Mouse (Mus musculus) CH12.LX (cell line): ENCODE measurements around the gene Ehd3. TPM values are rescaled to one million over a fixed set of nuclear protein-coding genes. Genes with fewer than 3 reads are reported as not detected.

Experiments
- DNase-seq: peaks from one replicate; pipeline ENCODE4 v3.0.0-alpha.2; 2013; ENCODE audit errors: extremely low read depth
- H3K27ac ChIP-seq: 2 replicates; pipeline ENCODE4 v1.5.1; 2012; ENCODE audit warnings: low read depth, mild to moderate bottlenecking, control low read depth, moderate library complexity; ENCODE audit not compliant: insufficient read depth
- H3K27me3 ChIP-seq: replicated peaks from 2 replicates; pipeline ENCODE3; 2012; ENCODE audit warnings: inconsistent platforms
- H3K36me3 ChIP-seq, 2 experiments: replicated peaks in 1 of 2; 2 replicates each; pipeline versions ENCODE3 to v1.6.1; 2012; ENCODE audit warnings: inconsistent platforms in 1 of 2, low read length in 1 of 2, mild to moderate bottlenecking in 1 of 2, mixed read lengths in 1 of 2, moderate library complexity in 1 of 2; ENCODE audit not compliant: control insufficient read depth in 1 of 2, insufficient read depth in 1 of 2
- H3K4me1 ChIP-seq, 2 experiments: 2 replicates each; pipeline ENCODE4 v1.6.1; 2012; ENCODE audit warnings: inconsistent platforms in 1 of 2, moderate library complexity in 1 of 2; ENCODE audit not compliant: insufficient read depth in 2 of 2, control insufficient read depth in 1 of 2
- H3K4me2 ChIP-seq: 2 replicates; pipeline ENCODE4 v1.6.1; 2012; ENCODE audit warnings: low read depth, mild to moderate bottlenecking, control low read depth; ENCODE audit not compliant: poor library complexity, insufficient read depth, severe bottlenecking
- H3K4me3 ChIP-seq, 3 experiments: fragments of 150-350 bp in 1 of 3; sonication (generic) in 1 of 3; replicated peaks in 1 of 3; 2 replicates each; pipeline versions ENCODE3 to v1.5.1; 2011 to 2012; ENCODE audit warnings: low read depth in 2 of 3, low read length in 2 of 3, mild to moderate bottlenecking in 2 of 3, moderate library complexity in 2 of 3, control low read depth in 1 of 3, improper control_type of control experiment in 1 of 3, inconsistent platforms in 1 of 3, mixed read lengths in 1 of 3; ENCODE audit not compliant: poor library complexity in 1 of 3
- H3K79me2 ChIP-seq: replicated peaks from 2 replicates; pipeline ENCODE4 v1.6.1; 2012; ENCODE audit warnings: mild to moderate bottlenecking, moderate library complexity; ENCODE audit not compliant: control insufficient read depth, poor library complexity, insufficient read depth, severe bottlenecking; ENCODE audit errors: extremely low read depth
- H3K9ac ChIP-seq: 2 replicates; pipeline ENCODE4 v1.6.1; 2012; ENCODE audit warnings: low read depth, mild to moderate bottlenecking, control low read depth, moderate library complexity; ENCODE audit not compliant: insufficient read depth
- H3K9me3 ChIP-seq: replicated peaks from 2 replicates; pipeline ENCODE3; 2012; ENCODE audit warnings: low read length, inconsistent platforms, mixed read lengths
- CHD1 ChIP-seq: IDR thresholded peaks from 2 replicates; pipeline ENCODE4 v1.6.1; 2012; ENCODE audit warnings: low read depth, low read length, improper control_type of control experiment, inconsistent platforms
- CTCF ChIP-seq, 2 experiments: IDR thresholded peaks in 1 of 2; conservative IDR thresholded peaks in 1 of 2; 2 replicates each; pipeline ENCODE4 v1.5.1; 2011 to 2012; ENCODE audit warnings: low read depth in 2 of 2, low read length in 2 of 2, improper control_type of control experiment in 1 of 2, inconsistent platforms in 1 of 2, mild to moderate bottlenecking in 1 of 2, moderate library complexity in 1 of 2
- EP300 ChIP-seq: IDR thresholded peaks from 2 replicates; pipeline ENCODE4 v1.6.1; 2011; ENCODE audit warnings: low read length, improper control_type of control experiment
- GABPA ChIP-seq: IDR thresholded peaks from 2 replicates; pipeline ENCODE4 v1.6.1; 2012; ENCODE audit warnings: low read depth, low read length, improper control_type of control experiment, inconsistent platforms; ENCODE audit not compliant: insufficient replicate concordance
- IRF4 ChIP-seq: IDR thresholded peaks from 2 replicates; pipeline ENCODE4 v1.6.1; 2014; ENCODE audit warnings: low read depth, mild to moderate bottlenecking, inconsistent platforms, low read length, improper control_type of control experiment
- JUN ChIP-seq: IDR thresholded peaks from 2 replicates; pipeline ENCODE4 v1.6.1; 2011; ENCODE audit warnings: low read depth, mild to moderate bottlenecking, low read length, improper control_type of control experiment, moderate library complexity; ENCODE audit not compliant: insufficient read depth
- KAT2A ChIP-seq: IDR thresholded peaks from 2 replicates; pipeline ENCODE4 v1.6.1; 2012; ENCODE audit warnings: low read length, improper control_type of control experiment, inconsistent platforms; ENCODE audit not compliant: insufficient replicate concordance
- MAFK ChIP-seq: IDR thresholded peaks from 2 replicates; pipeline ENCODE4 v1.6.1; 2011; ENCODE audit warnings: low read length, improper control_type of control experiment; ENCODE audit not compliant: insufficient replicate concordance
- MAZ ChIP-seq: IDR thresholded peaks from 2 replicates; pipeline ENCODE4 v1.6.1; 2012; ENCODE audit warnings: low read depth, mild to moderate bottlenecking, inconsistent platforms, low read length, improper control_type of control experiment, moderate library complexity
- MEF2A ChIP-seq: IDR thresholded peaks from 2 replicates; pipeline ENCODE4 v1.6.1; 2014; ENCODE audit warnings: low read depth, mild to moderate bottlenecking, inconsistent platforms, low read length, improper control_type of control experiment, borderline replicate concordance
- NRF1 ChIP-seq: IDR thresholded peaks from 2 replicates; pipeline ENCODE4 v1.6.1; 2014; ENCODE audit warnings: low read depth, mild to moderate bottlenecking, inconsistent platforms, low read length, improper control_type of control experiment, moderate library complexity
- POLR2A ChIP-seq: IDR thresholded peaks from 2 replicates; pipeline ENCODE4 v1.6.1; 2011; ENCODE audit warnings: low read depth, mild to moderate bottlenecking, improper control_type of control experiment, low read length
- POLR2AphosphoS2 ChIP-seq: IDR thresholded peaks from 2 replicates; pipeline ENCODE4 v1.6.1; 2011; ENCODE audit warnings: low read depth, low read length, improper control_type of control experiment
- RAD21 ChIP-seq: IDR thresholded peaks from 2 replicates; pipeline ENCODE4 v1.6.1; 2011; ENCODE audit warnings: low read depth, mild to moderate bottlenecking, low read length, improper control_type of control experiment, moderate library complexity
- RCOR1 ChIP-seq: conservative IDR thresholded peaks from 2 replicates; pipeline ENCODE4 v1.6.1; 2012; ENCODE audit warnings: low read depth, mild to moderate bottlenecking, inconsistent platforms, low read length, improper control_type of control experiment
- SMC3 ChIP-seq: IDR thresholded peaks from 2 replicates; pipeline ENCODE4 v1.6.1; 2011; ENCODE audit warnings: low read depth, low read length, improper control_type of control experiment
- TBP ChIP-seq: conservative IDR thresholded peaks from 2 replicates; pipeline ENCODE4 v1.6.1; 2011; ENCODE audit warnings: low read depth, low read length, improper control_type of control experiment
- UBTF ChIP-seq: IDR thresholded peaks from 2 replicates; pipeline ENCODE4 v1.6.1; 2012; ENCODE audit warnings: low read depth, mild to moderate bottlenecking, inconsistent platforms, low read length, improper control_type of control experiment, moderate library complexity
- ZC3H11A ChIP-seq: IDR thresholded peaks from 2 replicates; pipeline ENCODE4 v1.6.1; 2012; ENCODE audit warnings: low read depth, mild to moderate bottlenecking, inconsistent platforms, low read length, improper control_type of control experiment
- ZKSCAN1 ChIP-seq: IDR thresholded peaks from 2 replicates; pipeline ENCODE4 v1.6.1; 2012; ENCODE audit warnings: low read depth, inconsistent platforms, low read length, improper control_type of control experiment, borderline replicate concordance
- ZMIZ1 ChIP-seq: IDR thresholded peaks from 2 replicates; pipeline ENCODE4 v1.6.1; 2012; ENCODE audit warnings: low read depth, mild to moderate bottlenecking, inconsistent platforms, low read length, improper control_type of control experiment
- dilution Hi-C: fragments of 300-500 bp; cut with MboI; formaldehyde crosslinking; loops from 2 replicates; pipeline ENCODE4 v1.14.3; 2020; ENCODE audit warnings: low sequenced_read_pairs; ENCODE audit not compliant: extremely low pct_unique_long_range_greater_than_20kb, extremely low pct_ligation_motif_present
- in situ Hi-C: fragments of 300-500 bp; cut with MboI; formaldehyde crosslinking; loops from 3 replicates; pipeline ENCODE4 v1.14.3; 2019; ENCODE audit warnings: low sequenced_read_pairs, low pct_ligation_motif_present, low pct_unique_long_range_greater_than_20kb, mixed read lengths
- polyA plus RNA-seq: library from polyadenylated mRNA; unstranded; fragments of >175 nt; gene quantifications from 2 replicates; pipeline ENCODE4 v1.2.1, GENCODE M21; 2012; ENCODE audit warnings: low read depth; ENCODE audit not compliant: insufficient read length
- total RNA-seq, 2 experiments: library from RNA; depleted of rRNA; stranded (reverse); fragments of 300-350 nt in 1 of 2; fragments of >200 nt in 1 of 2; gene quantifications; 2 replicates each; pipeline ENCODE4 v1.2.3; 2012 to 2014

The Ehd3 gene
- total and polyA plus RNA-seq, 3 experiments = 11.0 to 37.0 (median 26.5) TPM

DNA sequence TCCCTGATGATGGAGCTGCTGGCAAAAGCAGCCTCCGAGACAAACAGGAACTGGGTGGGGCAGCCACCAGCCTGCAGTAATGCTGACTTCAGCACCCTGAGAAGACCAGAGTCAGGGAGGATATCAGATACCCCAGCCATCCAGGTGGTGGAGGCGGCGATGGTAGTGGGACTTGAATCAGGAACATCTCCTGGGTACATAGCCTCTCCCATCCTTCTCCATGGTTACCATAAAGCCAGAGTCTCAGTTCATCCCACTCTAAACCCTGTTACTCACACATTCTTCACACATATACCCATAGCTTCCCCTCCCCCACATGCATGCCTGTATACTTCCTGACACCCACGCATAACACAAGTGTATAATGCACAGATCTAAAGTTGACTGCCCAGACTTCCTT, 18.3 kb downstream of the Ehd3 start:
- Histone ChIP-seq H3K27ac (no peak overlapping the region), H3K4me3 (no peak overlapping the region), H3K4me1 (peaks cover 6 to 38% of the 10 kb centered on the region in 2 experiments), H3K4me2 (no peak overlapping the region), H3K9me3 (no peaks in the 10 kb centered on the region), H3K79me2 (no peaks in the 10 kb centered on the region), H3K27me3 (no peaks in the 10 kb centered on the region), H3K36me3 (peaks cover 4 to 95% of the 10 kb centered on the region in 2 experiments), H3K9ac (no peak overlapping the region)
- in situ Hi-C loops = no loop called here
- dilution Hi-C loops = no loop called here
- no peak for TF ChIP-seq ZMIZ1
- TF ChIP-seq MEF2A = no peak
- TF ChIP-seq GABPA = no peak
- no peak for TF ChIP-seq KAT2A
- no peak for TF ChIP-seq EP300
- TF ChIP-seq MAFK = no peak
- TF ChIP-seq CHD1 = no peak
- TF ChIP-seq POLR2AphosphoS2 = no peak
- TF ChIP-seq RAD21 = no peak
- no peak for TF ChIP-seq MAZ
- no peak for TF ChIP-seq JUN
- no peak for TF ChIP-seq TBP
- TF ChIP-seq ZKSCAN1 = no peak
- no peak for TF ChIP-seq NRF1
- no peak for TF ChIP-seq IRF4
- TF ChIP-seq ZC3H11A = no peak
- no peak for TF ChIP-seq RCOR1
- no peak for TF ChIP-seq UBTF
- DNase-seq = no peak

DNA sequence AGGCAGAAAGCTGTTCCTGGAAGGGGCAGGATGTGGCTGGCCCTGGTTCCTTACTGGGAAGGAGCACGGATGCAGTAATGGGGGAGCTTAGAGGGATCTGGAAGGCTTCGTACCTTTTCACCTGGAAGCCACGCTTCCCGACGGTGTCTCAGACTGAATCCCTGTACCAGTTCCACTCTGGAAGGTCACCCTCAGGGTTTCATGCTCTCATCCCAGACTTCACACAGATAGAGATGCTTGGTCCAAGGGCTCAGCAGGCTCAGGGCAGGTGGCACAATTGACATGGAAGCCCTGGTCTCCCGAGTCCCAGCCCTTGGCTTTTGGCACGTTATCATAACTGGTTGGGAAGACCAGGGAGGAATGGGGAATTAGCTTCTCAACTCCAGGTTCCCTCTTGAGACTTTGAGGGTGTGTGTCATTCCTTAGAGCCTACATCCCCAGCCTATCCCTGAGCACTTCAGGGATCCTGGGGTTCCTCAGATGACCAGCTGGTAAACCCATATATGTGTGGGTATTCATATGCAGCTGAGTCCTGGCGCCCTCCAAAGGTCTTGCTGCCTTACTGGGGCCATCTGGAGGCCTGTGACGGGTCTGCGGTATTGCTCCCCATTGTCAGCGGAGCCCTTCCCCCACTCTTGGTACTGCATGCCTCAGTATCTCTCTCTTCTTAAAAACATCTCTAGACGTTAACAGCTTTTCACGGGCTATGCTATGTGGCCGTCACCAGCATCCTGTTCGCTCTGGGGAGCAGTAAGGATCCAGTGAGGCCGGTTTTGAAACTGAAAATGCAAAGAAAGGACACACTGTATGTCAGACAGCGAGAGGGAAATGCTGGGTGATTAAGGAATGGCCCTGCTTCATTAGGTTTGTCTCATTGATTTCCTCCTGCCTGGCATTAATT, 19.4 kb downstream of the Ehd3 start:
- H3K9ac ChIP-seq = no peak overlapping the region
- peaks cover 0 to 27% of the 10 kb centered on the region in 2 experiments; a peak in 2 of 4 replicates for H3K4me1 ChIP-seq
- no peak overlapping the region for H3K4me3 ChIP-seq
- no peak overlapping the region for H3K27ac ChIP-seq
- H3K4me2 ChIP-seq = no peak overlapping the region
- in situ Hi-C loops = no loop called here
- dilution Hi-C loops = no loop called here
- TF ChIP-seq CHD1 = no peak
- no peak; the same call in none of the 2 replicates for TF ChIP-seq RAD21
- no peak for TF ChIP-seq IRF4
- peak; percentile 27 for TF ChIP-seq SMC3
- no peak for TF ChIP-seq POLR2A
- TF ChIP-seq CTCF (conservative IDR thresholded peaks at IDR 0.05 in 1 of 2, IDR thresholded peaks at IDR 0.05 in 1 of 2; ENCODE audit: low read depth in 2 of 2, low read length in 2 of 2) = peak in 1 of 2 experiments; percentile 38; a peak in 1 of 4 replicates
- TF ChIP-seq JUN = no peak
- TF ChIP-seq RCOR1 = no peak
- no peaks in the 10 kb centered on the region for H3K27me3 ChIP-seq
- no peaks in the 10 kb centered on the region for H3K79me2 ChIP-seq
- DNase-seq = no peak
- peaks cover 7 to 97% of the 10 kb centered on the region in 2 experiments for H3K36me3 ChIP-seq
- no peaks in the 10 kb centered on the region for H3K9me3 ChIP-seq
